Mouse (Mus musculus) small intestine, adult 2 months (tissue): ENCODE data around the gene Hist1h2ab.

ENCODE experiments used
- CTCF ChIP-seq: fragments of 200-500 bp; IDR thresholded peaks from 2 replicates; pipeline ENCODE4 v1.5.1; 2012; ENCODE audit warnings: low read depth, mild to moderate bottlenecking, control low read depth, inconsistent platforms, low read length, moderate library complexity, mixed read lengths; ENCODE audit not compliant: insufficient replicate concordance, insufficient read length; ENCODE audit errors: extremely low read depth
- POLR2A ChIP-seq: fragments of 200-500 bp; IDR thresholded peaks from 2 replicates; pipeline ENCODE4 v1.6.1; 2012; ENCODE audit warnings: low read depth, mild to moderate bottlenecking, control low read depth, inconsistent platforms, low read length, moderate library complexity

DNA sequence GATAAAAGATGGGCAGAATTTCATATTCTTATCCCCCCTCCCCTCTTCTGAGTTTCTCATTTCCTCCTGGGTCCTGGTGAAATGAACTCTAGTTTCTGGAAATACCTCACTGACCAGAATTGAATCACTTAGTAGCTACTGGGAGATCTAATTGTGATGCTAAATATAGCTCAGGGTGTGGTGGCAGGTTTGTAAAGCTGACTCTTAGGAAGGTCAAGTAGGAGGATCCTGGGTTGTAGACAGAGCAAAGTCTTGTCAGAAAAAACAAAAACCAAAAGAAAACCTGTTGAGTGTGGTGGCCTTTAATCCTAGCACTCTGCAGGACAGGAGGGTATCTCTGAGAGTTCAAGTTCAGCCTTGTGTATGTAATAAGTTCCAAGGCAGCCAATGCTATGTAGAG, 8.9 kb upstream of the Hist1h2ab start:
- TF ChIP-seq CTCF (no peak), POLR2A (no peak)
